Mouse (Mus musculus) heart, embryonic 15.5 days (tissue): ENCODE data around the gene Aldh8a1. TPM values are rescaled to one million over a fixed set of nuclear protein-coding genes. Genes with fewer than 3 reads are reported as not detected.
"Not testable (repeated sequence)": the region's sequence is repeated elsewhere in the genome, so short reads cannot be mapped to it uniquely, and the experiment has no call there.

Experiments
- ATAC-seq: fragments of 200-750 bp; cut with Nextera tagmentation; replicated peaks from 2 replicates; pipeline ENCODE4 v1.8.0; 2017; ENCODE audit warnings: low read depth, moderate TSS enrichment; ENCODE audit not compliant: insufficient number of reproducible peaks, insufficient read depth, low FRiP score
- H3K27ac ChIP-seq: fragments of 300-500 bp; sonication (generic); 2 replicates; pipeline ENCODE4 v1.5.1; 2015; ENCODE audit warnings: mild to moderate bottlenecking, inconsistent platforms
- H3K27me3 ChIP-seq: fragments of 300-500 bp; sonication (generic); 2 replicates; pipeline ENCODE4 v1.6.1; 2015; ENCODE audit warnings: inconsistent platforms
- H3K36me3 ChIP-seq: fragments of 300-500 bp; sonication (generic); 2 replicates; pipeline ENCODE4 v1.6.1; 2015; ENCODE audit warnings: mild to moderate bottlenecking, inconsistent platforms
- H3K4me1 ChIP-seq: fragments of 300-500 bp; sonication (generic); replicated peaks from 2 replicates; pipeline ENCODE4 v1.6.1; 2015; ENCODE audit warnings: inconsistent platforms
- H3K4me2 ChIP-seq: fragments of 300-500 bp; sonication (generic); 2 replicates; pipeline ENCODE4 v1.6.1; 2015; ENCODE audit warnings: inconsistent platforms, mild to moderate bottlenecking, moderate library complexity
- H3K4me3 ChIP-seq: fragments of 300-500 bp; sonication (generic); 2 replicates; pipeline ENCODE4 v1.5.1; 2015; ENCODE audit warnings: mild to moderate bottlenecking, inconsistent platforms
- H3K9ac ChIP-seq: fragments of 300-500 bp; sonication (generic); 2 replicates; pipeline ENCODE4 v1.6.1; 2015; ENCODE audit warnings: mild to moderate bottlenecking, inconsistent platforms
- H3K9me3 ChIP-seq: fragments of 300-500 bp; sonication (generic); replicated peaks from 2 replicates; pipeline ENCODE4 v1.6.1; 2016; ENCODE audit warnings: inconsistent platforms
- WGBS: fragments of 180-500 bp; shearing (Covaris S2); methylation state at CpG from one replicate; pipeline ENCODE4 v1.1.7; 2015; ENCODE audit warnings: mixed read lengths; 5-methylcytosine and 5-hydroxymethylcytosine counted together
- polyA plus RNA-seq: library from polyadenylated mRNA; unstranded; fragments of >200 nt; fragmentation: Nextera tagmentation; extraction: Ambion mirVana; gene quantifications from 2 replicates; pipeline ENCODE4 v1.2.1, GENCODE M21; 2015

Gene Aldh8a1
- polyA plus RNA-seq, 1 experiment from 2014 or later, result not detected

DNA sequence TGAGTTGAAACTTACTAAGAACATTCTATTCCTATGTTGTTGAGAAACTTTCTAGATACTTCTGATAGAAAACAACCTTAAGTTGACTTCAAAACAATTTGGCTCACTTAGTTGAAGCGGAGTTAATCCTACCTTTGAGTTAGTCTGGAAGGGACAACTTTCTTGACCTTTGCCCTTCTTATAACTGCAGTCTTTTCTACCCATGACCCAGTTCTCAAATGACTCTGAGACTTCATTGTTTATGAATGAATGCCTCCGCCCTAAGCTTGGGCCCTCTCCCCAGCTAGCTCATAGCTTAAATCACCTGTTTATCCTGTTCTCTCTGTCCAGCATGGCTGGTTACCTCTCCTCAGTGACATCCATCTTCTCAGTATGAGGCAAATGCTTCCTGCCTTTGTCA is 7.5 kb upstream of the Aldh8a1 start:
- H3K4me2 ChIP-seq, result no peak overlapping the region
- H3K4me1 ChIP-seq, result no peaks in the 10 kb centered on the region
- no peaks in the 10 kb centered on the region for H3K9me3 ChIP-seq
- no peaks in the 10 kb centered on the region for H3K27me3 ChIP-seq
- ATAC-seq, result no peak
- 92% methylated on average over 2 of the region's 2 CpGs for WGBS
- H3K4me3 ChIP-seq, result no peak overlapping the region
- H3K27ac ChIP-seq, result no peak overlapping the region
- no peak overlapping the region for H3K9ac ChIP-seq
- peaks cover 27% of the 10 kb centered on the region for H3K36me3 ChIP-seq

DNA sequence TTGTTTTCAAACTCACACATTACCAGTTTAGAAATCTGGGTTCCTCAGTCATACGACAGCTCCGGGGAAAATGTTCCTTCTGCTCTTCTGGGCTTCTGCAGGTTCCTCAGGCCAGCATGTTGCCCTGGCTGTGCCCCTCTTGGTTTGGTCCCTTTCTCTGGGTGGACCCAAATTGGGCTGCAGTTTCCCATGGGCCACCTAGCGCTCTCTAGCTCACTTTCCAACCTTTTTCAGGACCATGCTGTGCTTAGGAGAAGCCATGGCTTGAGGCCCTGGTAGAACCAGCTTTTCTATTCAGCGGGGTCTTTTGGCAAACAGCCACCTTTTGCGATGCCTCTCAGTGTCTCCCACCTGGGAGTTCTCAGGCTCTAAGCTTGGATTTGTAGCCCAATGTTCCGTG is 4.8 kb upstream of the Aldh8a1 start:
- WGBS, result 94% methylated on average over 6 of the region's 6 CpGs
- Histone ChIP-seq H3K27ac (no peak overlapping the region), H3K36me3 (peaks cover 18% of the 10 kb centered on the region), H3K4me2 (no peak overlapping the region), H3K9ac (no peak overlapping the region), H3K4me1 (no peaks in the 10 kb centered on the region), H3K4me3 (no peak overlapping the region), H3K9me3 (no peaks in the 10 kb centered on the region), H3K27me3 (no peaks in the 10 kb centered on the region)
- no peak for ATAC-seq

DNA sequence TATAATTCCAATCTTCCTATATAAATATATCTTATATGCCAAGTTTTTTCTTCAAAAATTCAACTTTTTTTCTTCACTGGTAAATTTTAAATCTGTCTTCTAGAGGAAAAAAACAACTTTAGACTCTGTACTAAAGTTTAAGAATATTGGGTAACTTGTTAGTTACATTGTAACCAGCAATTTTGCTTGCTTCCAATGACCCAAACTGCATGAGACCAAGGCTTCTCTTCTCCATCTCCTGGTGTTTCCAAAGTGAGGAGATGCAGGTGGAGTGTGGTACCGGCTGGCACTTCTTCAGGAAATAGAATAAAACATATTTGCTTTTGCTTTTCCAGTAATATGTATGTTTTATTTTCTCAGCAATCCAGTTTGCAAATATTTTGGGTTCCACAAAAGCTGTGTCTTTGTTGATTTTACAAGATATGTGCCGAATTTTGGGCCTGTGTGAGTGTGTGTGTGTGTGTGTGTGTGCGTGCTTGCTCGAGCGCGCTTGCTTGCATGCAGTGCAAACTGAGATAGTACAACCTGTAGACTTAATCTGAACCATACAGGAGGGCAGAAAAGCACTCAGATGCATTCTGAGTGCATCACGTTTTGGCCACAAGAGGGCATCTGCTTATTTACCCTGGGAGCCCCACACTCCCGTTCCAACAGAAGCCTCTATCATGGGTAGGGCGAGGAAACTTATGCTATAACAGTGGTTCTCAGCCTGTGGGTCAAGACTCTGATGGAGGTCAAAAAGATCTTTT is 1.3 kb downstream of the Aldh8a1 start:
- Histone ChIP-seq H3K27me3 (0 out of 2 replicates have a peak, but pooled peaks cover 3% of the 10 kb centered on the region), H3K4me1 (no peaks in the 10 kb centered on the region), H3K4me3 (no peak overlapping the region), H3K4me2 (no peak overlapping the region), H3K27ac (no peak overlapping the region), H3K36me3 (no peaks in the 10 kb centered on the region), H3K9me3 (no peaks in the 10 kb centered on the region), H3K9ac (no peak overlapping the region)
- WGBS, result 65% methylated on average over 9 of the region's 9 CpGs
- no peak for ATAC-seq

DNA sequence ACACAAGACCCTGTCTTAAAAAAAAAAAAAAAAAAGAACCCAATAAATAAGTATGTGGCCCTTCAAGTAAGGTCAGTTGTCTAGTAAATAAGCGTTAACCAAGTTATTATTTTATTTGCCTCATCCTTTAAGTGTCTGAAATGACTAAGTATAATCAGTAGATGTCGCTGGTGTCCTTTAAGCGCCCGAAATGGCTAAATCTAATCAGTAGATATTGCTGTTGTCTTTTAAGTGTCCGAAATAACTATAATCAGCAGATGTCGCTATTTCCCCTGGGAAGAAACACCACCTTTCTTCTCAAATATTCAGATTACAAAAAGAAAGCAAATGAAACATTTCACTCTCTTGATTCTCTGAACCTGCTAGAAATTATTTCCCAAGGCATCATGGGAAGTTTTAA is 5.8 kb downstream of the Aldh8a1 start:
- no peaks in the 10 kb centered on the region for H3K36me3 ChIP-seq
- 12% methylated on average over 6 of the region's 6 CpGs for WGBS
- H3K4me3 ChIP-seq, result no peak overlapping the region
- no peak overlapping the region for H3K27ac ChIP-seq
- no peak overlapping the region for H3K9ac ChIP-seq
- H3K4me1 ChIP-seq, result no peaks in the 10 kb centered on the region
- no peaks in the 10 kb centered on the region for H3K9me3 ChIP-seq
- H3K4me2 ChIP-seq, result no peak overlapping the region
- H3K27me3 ChIP-seq, result 0 out of 2 replicates have a peak, but pooled peaks cover 3% of the 10 kb centered on the region
- no peak for ATAC-seq

DNA sequence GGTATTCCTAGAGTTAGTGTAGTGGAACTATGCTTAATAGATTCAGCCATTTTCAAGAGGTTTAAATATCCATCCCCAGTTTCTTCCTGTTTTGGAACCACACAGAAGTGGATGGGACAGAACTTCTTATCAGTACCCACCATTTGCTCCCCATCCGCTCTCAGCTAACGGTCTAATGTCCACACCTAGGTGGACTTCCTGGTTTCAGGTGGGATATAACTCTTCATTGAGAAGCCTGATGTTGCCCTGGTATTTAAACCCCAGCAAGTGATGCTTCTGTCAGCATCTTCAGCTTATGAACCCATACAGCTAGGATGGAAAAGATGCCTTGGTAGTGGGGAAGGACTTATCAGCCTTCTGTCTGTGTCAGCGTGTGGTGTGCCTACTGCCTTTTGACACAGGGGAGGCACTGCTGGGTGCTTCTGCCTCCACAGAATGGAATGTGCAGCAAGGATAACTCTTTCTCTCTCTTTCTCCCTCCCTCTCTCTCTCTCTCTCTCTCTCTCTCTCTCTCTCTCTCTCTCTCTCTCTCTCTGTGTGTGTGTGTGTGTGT is 8.1 kb downstream of the Aldh8a1 start:
- no peaks in the 10 kb centered on the region for H3K36me3 ChIP-seq
- H3K4me1 ChIP-seq, result no peaks in the 10 kb centered on the region
- 0 out of 2 replicates have a peak, but pooled peaks cover 3% of the 10 kb centered on the region for H3K27me3 ChIP-seq
- H3K4me3 ChIP-seq, result no peak overlapping the region
- H3K9me3 ChIP-seq, result no peaks in the 10 kb centered on the region
- H3K27ac ChIP-seq, result no peak overlapping the region
- H3K9ac ChIP-seq, result no peak overlapping the region
- 62% methylated on average over 3 of the region's 3 CpGs for WGBS
- no peak for ATAC-seq
- H3K4me2 ChIP-seq, result no peak overlapping the region

DNA sequence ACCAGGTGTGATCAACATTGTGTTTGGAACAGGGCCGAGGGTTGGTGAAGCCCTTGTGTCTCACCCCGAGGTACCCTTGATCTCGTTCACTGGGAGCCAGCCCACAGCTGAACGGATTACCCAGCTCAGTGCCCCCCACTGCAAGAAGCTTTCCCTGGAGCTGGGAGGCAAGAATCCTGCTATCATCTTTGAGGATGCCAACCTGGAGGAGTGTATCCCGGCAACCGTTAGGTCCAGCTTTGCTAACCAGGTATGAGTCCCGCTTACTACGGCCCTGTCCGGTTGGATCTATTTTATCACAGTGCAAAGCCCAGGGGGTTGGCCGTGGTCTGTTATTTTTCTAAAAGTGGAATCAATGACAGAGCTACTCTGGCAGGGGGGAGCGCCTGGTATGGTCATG is 12.0 kb downstream of the Aldh8a1 start:
- Histone ChIP-seq H3K36me3 (no peaks in the 10 kb centered on the region), H3K9ac (no peak overlapping the region), H3K4me3 (no peak overlapping the region), H3K9me3 (no peaks in the 10 kb centered on the region), H3K27me3 (no peaks in the 10 kb centered on the region), H3K27ac (no peak overlapping the region), H3K4me2 (no peak overlapping the region), H3K4me1 (no peaks in the 10 kb centered on the region)
- 80% methylated on average over 11 of the region's 11 CpGs for WGBS
- no peak for ATAC-seq

DNA sequence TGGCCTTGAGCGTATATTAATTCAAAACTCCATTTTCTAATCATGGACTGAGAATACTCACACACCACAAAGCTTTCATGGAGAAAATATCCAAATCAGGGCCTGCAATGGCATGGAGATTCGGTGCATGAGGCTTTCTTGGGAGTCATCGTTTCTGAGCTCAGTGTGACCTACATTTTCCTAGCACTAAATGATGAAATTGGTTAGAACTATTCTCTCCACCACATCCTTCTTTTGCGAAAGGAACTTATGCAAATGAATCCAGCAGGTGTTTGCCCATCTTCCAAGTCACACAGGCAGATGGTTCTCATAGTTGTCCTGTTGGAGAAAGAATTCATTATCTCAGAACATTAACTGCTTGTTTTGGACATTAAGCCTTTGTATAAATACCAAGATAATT is 13.3 kb downstream of the Aldh8a1 start:
- no peak overlapping the region for H3K9ac ChIP-seq
- H3K27ac ChIP-seq, result no peak overlapping the region
- H3K36me3 ChIP-seq, result no peaks in the 10 kb centered on the region
- 89% methylated on average over 4 of the region's 4 CpGs for WGBS
- H3K9me3 ChIP-seq, result no peaks in the 10 kb centered on the region
- no peak overlapping the region for H3K4me3 ChIP-seq
- no peaks in the 10 kb centered on the region for H3K27me3 ChIP-seq
- no peak overlapping the region for H3K4me2 ChIP-seq
- no peak for ATAC-seq
- 0 out of 2 replicates have a peak, but pooled peaks cover 2% of the 10 kb centered on the region for H3K4me1 ChIP-seq

DNA sequence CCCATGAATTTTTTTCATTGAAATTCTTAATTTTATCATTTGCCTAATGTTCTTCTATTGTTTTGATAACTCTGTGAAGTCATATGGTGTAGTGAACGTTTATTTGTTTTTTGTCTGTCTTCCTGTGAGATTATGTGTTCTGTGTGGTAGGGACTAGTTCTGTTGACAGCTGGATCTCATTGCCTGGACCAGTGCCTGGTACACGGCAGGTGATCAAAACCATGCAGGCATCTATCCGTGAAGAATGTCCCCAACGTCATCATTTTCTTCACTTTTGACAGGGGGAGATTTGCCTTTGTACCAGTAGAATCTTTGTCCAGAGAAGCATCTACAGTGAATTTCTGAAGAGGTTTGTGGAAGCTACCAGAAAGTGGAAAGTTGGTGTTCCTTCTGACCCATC is 14.2 kb downstream of the Aldh8a1 start:
- Histone ChIP-seq H3K4me1 (0 out of 2 replicates have a peak, but pooled peaks cover 3% of the 10 kb centered on the region), H3K27me3 (no peaks in the 10 kb centered on the region), H3K36me3 (no peaks in the 10 kb centered on the region), H3K9ac (no peak overlapping the region), H3K4me3 (no peak overlapping the region), H3K4me2 (no peak overlapping the region), H3K27ac (no peak overlapping the region), H3K9me3 (no peaks in the 10 kb centered on the region)
- 56% methylated on average over 4 of the region's 4 CpGs for WGBS
- no peak for ATAC-seq

DNA sequence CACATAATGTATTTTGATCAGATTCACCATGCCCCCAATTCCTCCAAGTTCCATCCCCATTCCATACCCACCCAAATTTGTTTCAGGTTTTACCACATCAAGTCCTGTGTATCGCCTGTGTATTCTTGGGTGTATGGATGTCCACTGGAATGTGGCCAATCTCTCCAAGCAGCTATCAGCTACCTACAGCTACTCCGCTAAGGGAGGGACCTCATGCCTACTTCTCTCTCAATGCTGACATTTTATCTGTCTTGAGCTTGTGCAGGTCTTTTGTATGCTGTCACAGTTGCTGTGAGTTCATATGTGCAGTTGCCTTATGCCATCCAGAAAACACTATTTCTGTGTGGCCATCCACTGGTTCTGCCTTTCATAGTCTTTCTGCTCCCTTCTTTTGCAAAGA is 16.3 kb downstream of the Aldh8a1 start:
- H3K4me1 ChIP-seq, result 0 out of 2 replicates have a peak, but pooled peaks cover 3% of the 10 kb centered on the region
- no peak for ATAC-seq
- no peak overlapping the region for H3K9ac ChIP-seq
- H3K4me2 ChIP-seq, result no peak overlapping the region
- H3K27ac ChIP-seq, result no peak overlapping the region
- no peaks in the 10 kb centered on the region for H3K27me3 ChIP-seq
- H3K9me3 ChIP-seq, result no peaks in the 10 kb centered on the region
- 66% methylated on average over 2 of the region's 2 CpGs for WGBS
- H3K36me3 ChIP-seq, result no peaks in the 10 kb centered on the region
- H3K4me3 ChIP-seq, result no peak overlapping the region

DNA sequence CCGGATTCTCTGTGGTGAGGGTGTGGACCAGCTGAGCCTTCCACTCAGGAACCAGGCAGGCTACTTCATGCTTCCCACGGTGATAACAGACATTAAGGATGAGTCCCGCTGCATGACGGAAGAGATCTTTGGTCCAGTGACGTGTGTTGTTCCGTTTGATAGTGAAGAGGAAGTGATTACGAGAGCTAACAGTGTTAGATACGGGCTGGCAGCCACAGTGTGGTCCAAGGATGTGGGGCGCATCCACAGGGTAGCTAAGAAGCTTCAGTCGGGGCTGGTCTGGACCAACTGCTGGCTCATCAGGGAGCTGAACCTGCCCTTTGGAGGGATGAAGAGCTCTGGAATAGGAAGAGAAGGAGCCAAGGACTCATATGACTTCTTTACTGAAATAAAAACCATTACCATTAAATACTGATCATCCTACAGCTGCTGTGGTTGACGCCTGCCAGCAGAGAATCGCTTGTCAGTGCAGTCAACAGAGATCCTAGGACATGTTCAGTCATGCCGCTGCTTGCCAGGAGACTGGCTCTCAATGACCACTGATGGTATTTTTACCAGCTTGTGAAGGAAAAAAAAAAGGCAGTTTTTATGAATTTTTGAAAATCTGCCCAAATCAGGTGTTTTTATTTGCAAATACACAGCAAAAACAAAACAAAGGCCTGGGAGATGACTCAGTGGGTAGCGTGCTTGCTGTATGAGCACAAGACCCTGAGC is 18.5 kb downstream of the Aldh8a1 start:
- no peak overlapping the region for H3K27ac ChIP-seq
- WGBS, result 67% methylated on average over 14 of the region's 14 CpGs
- H3K36me3 ChIP-seq, result no peaks in the 10 kb centered on the region
- H3K27me3 ChIP-seq, result no peaks in the 10 kb centered on the region
- H3K4me3 ChIP-seq, result no peak overlapping the region
- ATAC-seq, result no peak
- H3K9ac ChIP-seq, result no peak overlapping the region
- H3K4me2 ChIP-seq, result no peak overlapping the region
- peaks cover 20% of the 10 kb centered on the region for H3K4me1 ChIP-seq
- no peaks in the 10 kb centered on the region for H3K9me3 ChIP-seq

DNA sequence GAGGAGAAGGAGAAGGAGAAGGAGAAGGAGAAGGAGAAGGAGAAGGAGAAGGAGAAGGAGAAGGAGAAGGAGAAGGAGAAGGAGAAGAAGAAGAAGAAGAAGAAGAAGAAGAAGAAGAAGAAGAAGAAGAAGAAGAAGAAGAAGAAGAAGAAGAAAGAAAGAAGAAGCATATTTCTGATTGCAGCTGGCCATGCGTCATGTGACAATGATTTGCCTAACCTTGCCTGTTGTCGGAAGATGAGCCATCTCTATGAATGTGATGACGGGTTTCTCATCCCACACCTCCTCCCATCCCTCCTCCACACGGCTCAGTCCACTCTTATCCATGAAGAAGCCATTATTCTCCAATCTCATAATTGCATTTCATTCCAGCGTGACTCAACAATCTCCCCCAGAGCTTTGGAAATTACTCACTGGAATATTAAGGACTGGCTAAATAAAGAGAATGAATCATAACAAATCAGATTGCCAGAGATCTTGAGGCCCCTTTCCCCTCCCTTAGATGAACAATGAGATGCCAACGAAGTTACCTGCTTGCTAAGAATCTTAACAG is 21.9 kb downstream of the Aldh8a1 start:
- H3K27me3 ChIP-seq, H3K4me2 ChIP-seq, H3K4me3 ChIP-seq, H3K9ac ChIP-seq, H3K9me3 ChIP-seq, ATAC-seq, H3K36me3 ChIP-seq: not testable (repeated sequence)
- Histone ChIP-seq H3K4me1 (peaks cover 30% of the 10 kb centered on the region), H3K27ac (peak overlapping the region; percentile 86; the same call in 1 of the 2 replicates)
- 57% methylated on average over 6 of the region's 6 CpGs for WGBS
